Comparison of ENCODE assay signal across 28 mouse cellular contexts in genomic region chr7:136844835-136845234, GRCm38 (mm10). TPM values are rescaled to one million over a fixed set of nuclear protein-coding genes. Genes with fewer than 3 reads are reported as not detected.
DNase-seq lines count a peak whose midpoint lies in the region; ATAC-seq and TF ChIP-seq lines count a peak whose summit lies in the region.
"Had no signal": no experiment of that assay in that cellular context is flagged by ENCODE, and none has a peak within 500 bp of the region (broad histone marks: within the 10 kb centered on the region; RNA-seq: fewer than 3 reads in every experiment).

No protein-coding gene starts in this region.

- H3K4me2 ChIP-seq in heart, embryonic 16.5 days (ENCODE audit: low read depth, low read length) = no peak overlapping the region
- H3K4me2 ChIP-seq: embryonic facial prominence, embryonic 13.5 days; hindbrain, embryonic 12.5 days; limb, embryonic 15.5 days; liver, embryonic 13.5 days; stomach, embryonic 15.5 days had no signal

- DNase-seq in gastrocnemius, adult 2 months = no peak
- DNase-seq in gastrocnemius, adult 8-10 months (ENCODE audit: low spot score in 2 of 2) = no peak
- DNase-seq in heart, postnatal 10 days = no peak
- peak; percentile 31 for DNase-seq in retina, postnatal 1 day
- no peak for DNase-seq in retina, embryonic 14.5 days (ENCODE audit: low spot score)
- no peak for DNase-seq in cerebellum, adult 11 months
- DNase-seq: adrenal gland, postnatal 10 days; cerebellum, adult 18-20 months; cerebellum, postnatal 10 days; gastrocnemius, postnatal 25 days; kidney, adult 11 months; kidney, postnatal 14 days; layer of hippocampus, adult 9-11 months; liver, embryonic 13.5 days; lung, adult 18-20 months; midbrain, embryonic 14.5 days; right cerebral cortex, postnatal 14 days had no signal

- intact Hi-C loops in gastrocnemius, adult 2 months (cut with DNase I) = loop anchor here (10.0 kb wide), 1 partner anchor 350 kb away; no protein-coding TSS in a partner anchor
- intact Hi-C loops in heart, postnatal 10 days (cut with DNase I) = no loop called here

- H3K9ac ChIP-seq in heart, embryonic 16.5 days (ENCODE audit: low read length) = no peak overlapping the region
- H3K9ac ChIP-seq: embryonic facial prominence, embryonic 13.5 days; hindbrain, embryonic 12.5 days; limb, embryonic 15.5 days; liver, embryonic 13.5 days; stomach, embryonic 15.5 days had no signal

- H3K27me3 ChIP-seq in heart, embryonic 16.5 days (ENCODE audit: control insufficient read depth, insufficient read depth, low read length) = no peaks in the 10 kb centered on the region
- H3K27me3 ChIP-seq: limb, embryonic 15.5 days; liver, embryonic 13.5 days; stomach, embryonic 15.5 days had no signal

- ATAC-seq in heart, embryonic 16.5 days (replicated peaks; ENCODE audit: extremely low read depth, insufficient read depth, low FRiP score) = no peak
- ATAC-seq: inflammation-experienced regulatory T-cells, adult 6 months; lung, postnatal 0 days; Patski had no signal

- peaks cover 7% of the 10 kb centered on the region for H3K4me1 ChIP-seq in heart, embryonic 16.5 days (ENCODE audit: control insufficient read depth, insufficient read depth, low read length)
- H3K4me1 ChIP-seq: liver, embryonic 13.5 days had no signal

- no peaks in the 10 kb centered on the region for H3K9me3 ChIP-seq in heart, embryonic 16.5 days (replicated peaks; ENCODE audit: control insufficient read depth, low read length)
- H3K9me3 ChIP-seq: embryonic facial prominence, embryonic 13.5 days; hindbrain, embryonic 12.5 days; limb, embryonic 10.5 days; limb, embryonic 15.5 days; liver, embryonic 13.5 days; stomach, embryonic 15.5 days had no signal

- no peak for TF ChIP-seq CTCF in gastrocnemius, adult 2 months (IDR thresholded peaks at IDR 0.05)

- H3K27ac ChIP-seq in gastrocnemius, adult 2 months = peak overlapping the region; percentile 28; the same call in 1 of the 2 replicates
- peak overlapping the region; percentile 37; the same call in 1 of the 2 replicates for H3K27ac ChIP-seq in heart, embryonic 16.5 days (ENCODE audit: low read length)
- H3K27ac ChIP-seq: hindbrain, embryonic 12.5 days; limb, embryonic 10.5 days; limb, embryonic 15.5 days; liver, embryonic 13.5 days; macrophage; stomach, embryonic 15.5 days had no signal

- no peak overlapping the region for H3K4me3 ChIP-seq in gastrocnemius, adult 2 months
- no peak overlapping the region for H3K4me3 ChIP-seq in heart, embryonic 16.5 days (ENCODE audit: low read length)
- H3K4me3 ChIP-seq: embryonic facial prominence, embryonic 13.5 days; hindbrain, embryonic 12.5 days; limb, embryonic 10.5 days; limb, embryonic 15.5 days; liver, embryonic 13.5 days; stomach, embryonic 15.5 days had no signal

- no peaks in the 10 kb centered on the region for H3K36me3 ChIP-seq in heart, embryonic 16.5 days (ENCODE audit: control insufficient read depth, insufficient read depth)
- H3K36me3 ChIP-seq: embryonic facial prominence, embryonic 13.5 days; hindbrain, embryonic 12.5 days; limb, embryonic 10.5 days; limb, embryonic 15.5 days; liver, embryonic 13.5 days; stomach, embryonic 15.5 days had no signal

- 72% methylated on average over 5 of the region's 5 CpGs for WGBS in heart, embryonic 16.5 days

RNA-seq across cellular contexts. Expression of gene Mgmt, which starts 49.6 kb away (rescaled TPM):
- total RNA-seq in gastrocnemius, adult 2 months (2021) = 1 to 10 TPM; 2.4 TPM
- total RNA-seq in gastrocnemius, adult 8-10 months (2022) = 1 to 10 TPM; 2.9 to 4.1 (median 3.6) TPM
- 7.7 TPM in 2 replicates for polyA plus RNA-seq in heart, embryonic 16.5 days (2015; fragmentation: Nextera tagmentation; extraction: Ambion mirVana)
- 1 to 10 TPM; 5.2 to 5.4 TPM for total RNA-seq in heart, postnatal 10 days (2021)
- total RNA-seq: MEL had no signal
- polyA plus RNA-seq: Patski had no signal
